Mouse (Mus musculus) spleen, postnatal 14 days (tissue): ENCODE data around the gene Nus1.

ENCODE experiments used
- DNase-seq, 2 experiments: peaks; one replicate each; pipeline ENCODE4 v3.0.0; 2021 to 2022; ENCODE audit warnings: low spot score in 2 of 2

The Nus1 gene

GRCm38 (mm10) chr10:52417299-52417997, at the start of gene Nus1:
Nus1 (plus strand) TSS chr10:52417547.
- peak; percentile 89 to 92 for DNase-seq

- DNase-seq, result no peak
Measured at GRCm38 (mm10) chr10:52368376-52368775, 49.0 kb upstream of the Nus1 start.

- peak in 1 of 2 experiments; percentile 54 for DNase-seq
Measured at GRCm38 (mm10) chr10:52373834-52374233, 43.5 kb upstream of the Nus1 start.

- DNase-seq, result no peak
Measured at GRCm38 (mm10) chr10:52374651-52375050, 42.7 kb upstream of the Nus1 start.

GRCm38 (mm10) chr10:52376422-52376821, 40.9 kb upstream of the Nus1 start:
- no peak for DNase-seq

- no peak for DNase-seq
Measured at GRCm38 (mm10) chr10:52377813-52378212, 39.5 kb upstream of the Nus1 start.

- no peak for DNase-seq
Measured at GRCm38 (mm10) chr10:52381321-52381801, 36.0 kb upstream of the Nus1 start.

GRCm38 (mm10) chr10:52381845-52382591, 35.3 kb upstream of the Nus1 start, which contains the start of gene Gopc:
Gopc (minus strand) TSS chr10:52382124.
- DNase-seq, result peak; percentile 94 to 96

- no peak for DNase-seq
Measured at GRCm38 (mm10) chr10:52383022-52383421, 34.3 kb upstream of the Nus1 start.

GRCm38 (mm10) chr10:52383522-52383921, 33.8 kb upstream of the Nus1 start:
- no peak for DNase-seq

GRCm38 (mm10) chr10:52384823-52385610, 32.3 kb upstream of the Nus1 start:
- no peak for DNase-seq

- DNase-seq, result no peak
Measured at GRCm38 (mm10) chr10:52387192-52387591, 30.2 kb upstream of the Nus1 start.

- DNase-seq, result no peak
Measured at GRCm38 (mm10) chr10:52388922-52389430, 28.4 kb upstream of the Nus1 start, which contains the start of gene Nepn. Nepn (plus strand) TSS chr10:52388972.

GRCm38 (mm10) chr10:52389438-52389837, 27.9 kb upstream of the Nus1 start:
- DNase-seq, result no peak

- no peak for DNase-seq
Measured at GRCm38 (mm10) chr10:52391208-52391607, 26.1 kb upstream of the Nus1 start.

- DNase-seq, result no peak
Measured at GRCm38 (mm10) chr10:52396647-52397046, 20.7 kb upstream of the Nus1 start.

GRCm38 (mm10) chr10:52398715-52399114, 18.6 kb upstream of the Nus1 start:
- no peak for DNase-seq

- DNase-seq, result no peak
Measured at GRCm38 (mm10) chr10:52399722-52400121, 17.6 kb upstream of the Nus1 start.

GRCm38 (mm10) chr10:52405160-52405559, 12.2 kb upstream of the Nus1 start:
- DNase-seq, result no peak

GRCm38 (mm10) chr10:52407526-52407925, 9.8 kb upstream of the Nus1 start:
- no peak for DNase-seq

GRCm38 (mm10) chr10:52415020-52415419, 2.3 kb upstream of the Nus1 start:
- DNase-seq, result no peak

- DNase-seq, result no peak
Measured at GRCm38 (mm10) chr10:52416458-52416857, 889 bp upstream of the Nus1 start.
